Mouse (Mus musculus): ENCODE data around the gene Zfp398.

DNA sequence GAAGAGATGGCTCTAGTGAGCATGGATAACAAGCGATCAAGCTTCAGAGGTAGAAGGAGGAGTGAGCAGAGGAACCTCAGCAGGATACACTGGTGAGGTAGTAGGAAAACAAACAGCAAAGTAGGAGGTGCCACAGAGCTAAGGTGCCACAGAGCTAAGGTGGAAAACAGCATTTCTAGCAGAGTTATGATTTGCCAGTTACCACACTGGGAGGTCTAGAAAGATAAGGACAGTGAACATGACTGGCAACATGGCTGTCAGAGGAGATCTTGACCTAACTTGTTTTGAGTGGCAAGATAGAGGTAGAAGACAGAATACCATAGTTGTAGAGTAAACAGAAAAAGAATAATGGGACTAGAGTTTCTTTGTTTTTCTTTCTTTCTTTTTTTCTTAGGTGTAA, 6.9 kb downstream of the Zfp398 start:
- TF ChIP-seq CTCF (IDR thresholded peaks at IDR 0.05; ENCODE audit: low read depth) = no peak
- TF ChIP-seq EP300 (IDR thresholded peaks at IDR 0.05; ENCODE audit: low read depth) = no peak
